Mouse (Mus musculus): ENCODE measurements around the gene Triobp.

The Triobp gene

DNA sequence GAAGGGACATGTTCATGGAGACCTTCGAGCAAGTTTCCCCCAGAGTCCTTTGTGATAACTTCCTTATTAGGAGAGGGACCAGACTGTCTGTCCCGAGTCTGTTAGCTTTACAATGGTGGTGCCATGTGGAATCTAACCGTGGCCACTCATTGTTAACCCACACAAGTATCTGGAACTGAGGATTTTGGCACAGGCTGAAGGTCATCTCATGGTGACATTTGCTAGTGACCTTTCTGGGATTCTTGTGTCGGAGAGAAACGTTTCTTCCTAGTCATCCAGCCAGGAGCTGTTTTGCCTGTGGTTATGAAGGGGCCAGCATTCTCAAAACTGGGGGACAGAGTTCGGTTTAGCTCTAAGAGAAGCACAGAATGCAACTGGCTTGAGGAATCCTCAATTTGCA, 24.1 kb downstream of the Triobp start:
- no peak for DNase-seq

DNA sequence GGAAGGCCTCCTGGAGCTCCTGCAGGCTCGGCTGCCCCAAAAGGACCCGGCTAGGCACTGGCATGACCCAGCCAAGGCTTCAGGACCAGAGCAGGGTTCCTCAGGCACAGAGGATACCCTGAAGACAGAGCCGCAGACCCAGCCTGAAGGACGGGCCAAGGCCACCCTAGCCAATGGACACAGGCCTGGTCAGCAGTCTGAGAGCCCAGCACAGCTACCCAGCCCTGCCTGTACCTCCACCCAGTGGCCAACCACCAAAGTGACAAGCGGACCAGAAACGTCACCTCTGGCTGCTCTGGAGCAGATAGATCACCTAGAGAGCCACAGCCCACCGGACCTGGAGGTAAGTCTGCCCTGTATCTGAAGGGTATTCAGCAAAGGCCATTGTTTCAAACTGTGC, 26.4 kb downstream of the Triobp start:
- DNase-seq, result no peak

DNA sequence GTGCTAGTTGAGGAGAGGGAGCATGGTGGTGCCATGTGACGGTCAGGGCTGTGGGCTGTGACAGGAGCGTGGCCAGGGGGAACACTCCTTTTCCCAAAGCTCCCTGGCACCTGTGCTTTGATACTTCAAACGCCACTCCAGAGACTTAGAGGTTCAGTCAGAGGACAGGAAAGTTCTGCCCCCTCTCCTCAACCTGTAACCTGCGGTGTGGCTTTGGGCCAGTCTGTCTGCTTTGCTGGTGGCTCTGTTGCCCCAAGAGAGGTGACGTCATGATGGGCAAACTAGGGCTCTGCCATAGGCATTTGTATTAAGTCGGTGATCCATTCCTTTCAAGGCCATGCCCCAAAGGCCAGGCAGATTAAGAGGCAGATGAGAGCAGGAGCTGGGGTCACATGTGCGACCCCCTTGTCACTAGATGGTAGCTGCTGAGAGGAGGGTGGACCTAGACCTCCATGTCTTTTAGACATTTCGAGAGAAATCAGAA, 30.2 kb downstream of the Triobp start:
- no peak for DNase-seq

DNA sequence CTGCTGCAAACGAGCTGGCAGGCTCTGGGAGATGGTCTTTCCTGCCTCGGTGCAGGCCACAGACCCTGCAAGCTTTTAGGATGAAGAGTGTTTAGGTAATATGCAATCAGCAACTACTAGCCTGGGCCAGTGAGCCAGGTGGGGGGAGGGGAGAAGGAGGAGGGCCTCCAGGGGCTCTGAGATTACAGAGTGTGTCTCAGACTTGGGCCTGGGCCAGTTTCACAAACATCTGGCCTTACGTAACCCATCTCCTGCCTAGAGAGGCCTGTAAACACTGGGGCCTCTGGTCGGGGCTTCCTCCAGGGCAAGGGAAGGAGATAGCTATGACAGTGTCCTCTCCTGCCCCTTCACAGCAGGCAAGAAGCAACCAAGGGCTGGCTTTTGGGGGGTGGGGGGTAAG, 31.4 kb downstream of the Triobp start:
- no peak for DNase-seq

DNA sequence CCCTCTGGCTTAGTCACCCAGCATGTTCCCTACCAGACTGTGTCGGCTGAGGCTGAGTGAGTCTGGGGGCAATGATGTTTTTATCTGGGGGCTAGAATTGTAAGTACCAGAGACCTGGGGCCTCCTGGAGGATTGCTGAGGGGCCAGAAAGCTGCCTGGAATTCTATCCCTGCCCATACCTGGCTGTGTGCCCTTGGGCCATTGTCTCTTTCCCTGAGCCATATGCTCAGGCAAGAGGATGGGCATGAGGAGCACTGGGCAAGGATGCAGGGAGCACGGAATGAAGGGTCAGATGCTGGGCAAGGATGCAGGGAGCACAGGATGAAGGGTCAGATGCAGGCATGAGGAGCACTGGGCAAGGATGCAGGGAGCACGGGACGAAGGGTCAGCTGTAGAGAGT, 32.6 kb downstream of the Triobp start:
- DNase-seq, result no peak

DNA sequence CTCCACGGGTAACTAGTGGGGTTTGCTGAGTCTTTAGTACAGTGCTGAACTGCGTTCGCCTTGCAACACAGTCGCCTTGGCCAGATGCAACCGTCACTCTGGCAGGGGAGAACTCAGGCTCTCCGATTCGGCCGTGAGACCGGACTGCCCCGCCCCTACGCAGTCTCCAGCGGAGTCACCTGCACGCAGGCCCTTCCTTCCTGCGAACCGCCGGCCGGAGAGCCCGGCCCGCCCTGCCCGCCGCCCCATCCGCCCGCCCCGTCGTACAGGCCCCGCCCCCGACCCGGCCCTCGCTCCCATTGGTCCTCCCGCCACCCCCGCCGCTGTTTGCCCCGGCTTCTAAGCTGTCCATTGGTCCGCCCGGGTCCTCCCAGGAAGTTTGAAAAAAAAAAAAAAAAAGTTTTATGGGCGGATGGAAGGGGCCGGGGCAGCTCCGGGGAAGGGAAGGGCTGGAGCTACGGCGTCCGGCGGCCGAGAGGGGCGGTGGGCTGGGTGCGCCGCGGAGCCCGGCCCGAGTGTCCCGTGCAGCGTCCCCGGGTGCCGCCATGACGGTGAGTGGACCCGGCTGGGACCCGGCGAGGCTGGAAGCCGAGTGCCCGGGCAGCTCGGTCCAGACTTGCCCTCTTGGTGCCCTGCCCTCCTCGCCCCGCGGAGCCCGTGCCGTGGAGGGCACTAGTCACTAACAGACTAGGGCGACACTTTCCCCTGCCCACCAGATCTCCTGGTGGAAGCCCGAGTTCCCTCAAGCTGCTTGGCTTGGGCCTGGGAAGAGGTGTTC, 35.3 kb downstream of the Triobp start:
- peak; percentile 71 for DNase-seq

DNA sequence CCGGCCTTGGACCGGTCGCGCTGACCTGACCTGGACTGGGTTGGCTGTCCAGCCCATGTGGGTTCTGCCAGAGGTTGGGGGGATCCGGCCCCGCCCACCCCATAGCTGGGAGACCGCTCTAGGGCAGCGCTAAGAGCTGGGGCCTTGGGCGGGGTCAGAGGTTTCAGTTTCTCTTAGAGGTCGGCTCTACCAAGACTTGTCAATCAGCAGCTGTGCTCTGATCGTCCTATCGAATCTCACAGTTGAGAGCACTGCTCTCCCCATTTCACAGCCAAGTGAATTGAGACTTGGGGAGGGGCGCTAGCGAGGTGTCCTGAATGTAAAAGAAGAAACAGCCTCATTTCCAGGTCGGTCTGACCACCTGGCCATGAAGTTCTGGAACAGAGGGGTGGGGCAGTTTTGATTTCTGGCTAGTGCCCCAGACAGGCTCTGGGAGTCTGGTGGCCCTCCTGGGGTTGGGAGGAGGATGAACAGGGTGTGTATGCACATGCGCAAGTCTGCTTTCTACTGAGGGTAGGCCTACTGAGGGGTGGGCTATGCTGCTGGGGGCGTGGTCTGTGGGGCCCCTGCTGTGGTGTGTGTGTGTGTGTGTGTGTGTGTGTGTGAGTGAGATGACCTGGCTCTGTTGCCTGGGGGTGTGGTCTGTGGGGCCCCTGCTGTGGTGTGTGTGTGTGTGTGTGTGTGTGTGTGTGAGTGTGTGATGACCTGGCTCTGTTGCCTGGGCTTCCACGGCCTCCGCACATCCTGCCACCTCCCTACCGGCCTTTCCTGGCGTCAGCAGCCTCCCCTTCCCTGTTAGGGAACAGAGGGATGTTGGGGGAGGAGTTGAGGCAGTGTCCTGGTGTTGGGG, 36.1 kb downstream of the Triobp start:
- no peak for DNase-seq

DNA sequence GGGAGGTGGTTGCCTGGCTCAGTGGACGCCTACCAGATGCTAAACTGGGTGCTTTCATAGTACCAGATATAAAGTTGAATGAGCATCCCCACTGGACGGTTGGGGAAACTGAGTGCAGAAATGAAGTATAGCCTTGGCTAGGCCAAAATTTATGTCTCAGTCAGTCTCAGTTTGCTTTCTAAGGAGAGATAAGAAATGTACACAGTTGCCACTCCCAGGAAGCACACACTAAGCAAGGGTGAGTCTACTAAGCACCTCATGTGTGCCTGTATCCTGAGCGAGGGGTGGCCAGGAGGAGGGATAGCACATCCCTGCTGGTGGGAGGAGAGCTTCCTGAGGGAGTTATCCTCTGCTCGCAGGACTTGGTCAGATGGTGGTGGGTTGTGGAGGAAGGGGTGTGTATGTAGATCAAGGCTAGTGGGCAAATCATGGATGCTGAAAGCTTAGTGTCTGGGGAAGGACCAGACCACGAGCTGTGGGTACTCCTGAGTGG, 36.8 kb downstream of the Triobp start:
- DNase-seq, result no peak

DNA sequence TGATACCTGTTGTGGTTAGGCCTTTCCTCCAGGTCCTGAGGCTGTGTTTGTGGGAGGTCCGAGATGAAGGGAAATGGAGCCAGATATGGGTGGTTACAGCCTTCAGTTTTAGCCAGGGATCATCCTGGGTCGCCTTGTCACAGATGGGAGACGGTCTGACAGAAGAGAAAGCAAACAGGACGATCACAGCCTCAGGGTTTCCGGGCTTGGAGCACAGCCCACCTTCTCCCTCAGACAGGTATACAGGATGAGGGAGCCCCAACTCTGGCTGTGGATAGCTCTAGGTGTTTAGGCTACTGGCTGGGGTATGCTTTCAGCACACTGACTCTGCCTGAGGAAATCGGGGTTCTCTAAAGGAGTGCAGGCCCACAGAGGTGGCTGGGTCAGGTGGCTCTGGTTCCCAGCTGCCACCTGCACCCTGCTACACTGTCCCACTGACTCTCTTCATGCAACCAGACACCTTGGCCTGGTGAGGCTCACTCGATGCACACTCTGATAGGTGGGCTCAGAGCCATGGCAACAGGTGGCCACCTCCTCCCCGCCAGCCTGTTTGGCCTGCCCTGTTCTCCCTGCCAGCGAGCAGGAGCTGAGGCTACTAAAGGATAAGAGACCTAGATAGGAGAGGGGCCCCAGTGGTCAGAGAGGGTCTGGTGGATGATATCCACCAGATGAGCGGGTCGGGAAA, 39.2 kb downstream of the Triobp start:
- DNase-seq, result no peak

DNA sequence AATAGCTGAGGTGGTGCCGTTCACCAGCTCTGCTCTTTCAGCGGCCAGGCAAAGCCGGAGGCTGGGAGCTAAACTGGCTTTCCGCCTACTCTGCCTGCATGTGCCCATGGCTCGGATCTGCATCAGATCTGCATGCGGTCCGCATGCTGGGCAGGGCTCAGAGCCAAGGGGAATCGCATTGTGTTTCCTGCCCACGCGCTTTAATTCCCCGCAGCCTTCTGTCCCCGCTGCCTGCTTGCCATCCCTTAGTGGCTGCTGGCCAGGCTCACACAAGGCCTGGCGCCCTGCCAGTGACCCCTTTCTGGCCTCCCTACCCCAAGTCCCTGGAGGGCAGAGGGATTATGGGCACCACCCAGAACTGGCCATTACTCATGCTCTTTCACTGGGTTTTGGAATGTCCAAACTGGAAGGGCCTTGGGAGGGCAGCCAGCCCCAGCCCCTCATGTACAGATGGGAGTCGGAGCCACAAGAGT, 41.0 kb downstream of the Triobp start:
- DNase-seq, result peak; percentile 82

DNA sequence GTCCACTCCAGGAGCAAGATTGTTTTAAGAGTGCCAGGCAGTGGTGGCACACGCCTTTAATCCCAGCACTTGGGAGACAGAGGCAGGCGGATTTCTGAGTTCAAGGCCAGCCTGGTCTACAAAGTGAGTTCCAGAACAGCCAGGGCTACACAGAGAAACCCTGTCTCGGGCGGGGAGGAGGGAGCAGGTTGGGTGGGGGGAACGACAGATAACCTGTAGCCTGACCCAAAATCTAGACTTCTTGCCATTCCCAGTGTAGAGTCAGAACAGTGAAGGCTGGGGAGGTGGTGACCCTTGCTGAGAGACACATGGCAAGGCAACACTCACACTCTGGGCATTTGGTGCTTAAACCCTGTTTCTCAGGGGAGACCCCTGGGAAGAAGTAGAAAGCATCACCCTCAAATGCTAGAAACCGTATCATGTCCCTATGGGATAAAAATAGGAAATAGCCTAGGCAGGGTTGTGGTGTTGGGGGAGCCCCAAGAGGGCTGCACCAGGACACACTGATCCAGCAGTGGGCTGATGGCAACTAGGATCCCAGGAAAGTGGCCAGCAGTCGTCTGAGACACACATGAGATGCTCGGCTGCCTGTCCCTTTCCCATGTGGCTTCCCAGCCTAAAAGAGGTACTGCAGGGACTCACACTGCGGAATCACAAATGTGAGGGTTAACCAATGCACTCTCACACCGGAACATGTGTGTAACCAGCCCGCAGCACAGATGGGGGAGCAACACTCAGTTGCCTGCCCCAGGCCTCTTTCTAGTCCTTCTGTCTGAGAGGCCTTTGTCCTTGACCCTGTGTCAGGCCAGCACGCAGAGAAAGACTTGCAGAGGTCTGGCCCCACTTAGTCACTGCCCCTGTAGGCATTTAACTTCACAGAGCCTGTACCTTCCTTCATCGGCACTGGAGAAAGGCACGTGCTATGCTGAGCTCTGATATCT, 41.9 kb downstream of the Triobp start:
- DNase-seq, result no peak

DNA sequence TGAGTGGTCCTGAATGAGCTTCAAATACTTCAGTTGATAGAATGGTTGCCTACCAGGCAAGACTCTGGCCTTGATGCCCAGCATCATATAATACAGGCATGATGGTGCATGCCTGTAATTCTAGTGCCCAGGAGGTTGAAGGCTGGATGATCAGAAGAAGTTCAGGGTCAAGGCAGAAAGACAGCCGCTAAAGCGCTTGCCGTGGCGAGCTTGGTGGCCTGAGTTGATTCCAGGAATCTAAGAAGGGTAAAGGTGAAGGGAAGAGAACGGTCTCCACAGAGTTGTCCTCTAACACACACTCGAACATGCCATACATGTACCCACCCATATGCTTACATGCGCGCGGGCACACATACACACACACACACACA, 42.6 kb downstream of the Triobp start:
- DNase-seq, result no peak

DNA sequence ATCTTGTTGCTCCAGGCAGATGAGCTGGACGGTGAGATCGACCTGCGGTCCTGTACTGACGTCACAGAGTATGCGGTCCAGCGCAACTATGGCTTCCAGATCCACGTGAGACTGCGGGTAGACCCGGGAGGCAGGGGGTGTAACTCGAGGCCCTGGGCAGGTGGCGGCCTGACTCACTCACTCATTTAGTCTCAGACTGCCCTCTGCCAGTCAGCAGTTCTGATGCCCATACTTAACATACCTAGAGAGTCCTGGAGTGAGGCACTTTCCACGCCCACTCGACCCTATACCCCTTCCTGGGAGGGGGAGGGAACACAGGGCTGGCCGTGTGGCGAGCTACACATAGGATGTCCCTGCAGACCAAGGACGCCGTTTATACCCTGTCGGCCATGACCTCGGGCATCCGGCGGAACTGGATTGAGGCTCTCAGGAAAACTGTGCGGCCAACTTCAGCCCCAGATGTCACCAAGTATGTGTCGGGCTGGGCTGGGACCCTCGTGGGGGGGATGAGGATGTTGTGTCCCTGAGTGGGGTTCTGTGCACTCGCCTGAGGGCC, 43.5 kb downstream of the Triobp start:
- no peak for DNase-seq

DNA sequence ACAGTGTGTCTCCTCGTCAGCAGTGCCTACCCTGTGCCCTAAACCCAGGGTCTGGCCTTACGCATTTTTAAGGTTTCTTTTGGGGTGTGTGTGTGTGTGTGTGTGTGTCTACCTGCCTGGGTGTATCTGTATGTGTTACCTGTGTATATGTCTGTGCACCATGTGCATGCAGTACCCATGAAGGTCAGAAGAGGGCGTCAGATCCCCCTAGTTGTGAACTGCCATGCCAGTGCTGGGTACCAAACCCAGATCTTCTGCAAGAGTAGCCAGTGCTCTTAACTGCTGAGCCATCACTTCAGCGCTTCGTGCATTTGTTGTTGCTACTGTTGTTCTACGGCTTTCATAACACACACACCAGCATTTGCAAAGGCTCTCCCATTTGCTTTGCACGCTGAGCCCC, 44.7 kb downstream of the Triobp start:
- DNase-seq, result no peak

DNA sequence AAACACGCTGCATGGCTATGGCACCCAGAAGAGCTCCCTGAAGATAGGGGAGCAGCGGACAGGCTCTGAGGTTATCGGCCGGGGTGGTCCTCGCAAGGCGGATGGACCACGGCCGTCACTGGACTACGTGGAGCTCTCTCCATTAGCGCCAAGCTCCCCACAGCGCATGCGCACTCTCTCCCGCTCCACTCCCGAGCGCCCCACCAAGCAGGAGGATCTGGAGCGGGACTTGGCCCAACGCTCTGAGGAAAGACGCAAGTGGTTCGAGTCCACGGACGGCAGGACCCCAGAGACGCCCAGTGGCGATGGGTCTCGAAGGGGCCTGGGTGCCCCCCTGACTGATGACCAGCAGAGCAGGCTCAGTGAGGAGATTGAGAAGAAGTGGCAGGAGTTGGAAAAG, 45.4 kb downstream of the Triobp start:
- no peak for DNase-seq

DNA sequence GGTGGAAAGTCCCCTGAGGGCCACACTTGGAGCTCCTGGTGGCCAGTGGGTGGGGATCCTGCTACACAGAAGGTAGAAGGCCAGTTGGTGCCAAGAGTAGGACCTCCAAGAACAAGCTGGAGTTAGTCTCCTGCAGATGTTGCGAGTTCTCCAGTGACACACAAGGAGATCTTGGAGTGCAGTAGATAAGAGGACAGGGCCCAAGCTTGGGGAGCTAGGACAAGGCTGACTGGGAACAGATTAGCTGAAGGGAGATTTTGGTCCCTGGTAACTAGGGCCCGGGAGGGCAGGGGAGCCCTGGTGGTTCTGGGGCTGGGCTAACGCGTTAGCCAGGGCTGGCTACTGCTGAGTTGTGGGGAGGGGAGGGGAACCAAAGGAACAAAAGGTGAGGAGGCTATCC, 48.4 kb downstream of the Triobp start:
- DNase-seq, result no peak

DNA sequence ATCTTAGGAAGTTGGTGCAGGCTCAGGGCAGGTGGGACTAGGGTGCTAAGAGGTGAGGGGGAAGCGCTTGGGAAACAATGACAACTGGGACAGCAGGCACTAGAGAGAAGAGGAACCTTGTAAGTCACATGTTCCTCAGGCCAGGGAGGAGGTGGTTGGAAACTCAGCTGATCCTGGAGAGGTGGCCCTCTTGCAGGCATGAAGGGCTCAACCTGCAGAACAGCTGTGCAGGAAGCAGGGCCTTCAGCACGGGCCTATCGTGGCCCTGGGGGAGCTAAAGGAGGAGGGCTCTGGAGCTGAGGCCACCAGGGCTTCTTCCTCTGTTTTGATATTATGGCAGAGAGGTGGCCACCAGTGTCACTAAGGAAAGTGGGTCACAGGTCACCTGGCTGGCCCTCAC, 49.1 kb downstream of the Triobp start:
- no peak for DNase-seq

DNA sequence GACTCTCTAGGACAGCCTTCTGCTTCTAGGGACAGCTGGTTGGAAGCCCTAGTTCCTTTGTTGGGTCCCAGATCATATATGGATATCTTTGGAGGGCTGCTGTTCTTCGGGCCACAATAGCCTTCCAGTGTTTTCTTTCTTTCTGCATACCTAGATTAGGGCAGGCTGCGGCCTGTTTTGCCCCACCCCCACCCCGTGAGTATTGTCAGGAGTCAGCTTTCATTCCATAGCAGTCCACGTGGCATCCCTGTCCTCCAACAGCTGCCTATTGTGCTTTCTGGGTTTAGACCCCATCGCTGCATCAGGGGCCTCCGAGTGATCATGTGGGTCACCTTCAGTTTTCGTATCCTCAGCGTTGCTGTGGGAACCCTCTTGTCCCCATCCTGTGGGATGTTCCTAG, 50.8 kb downstream of the Triobp start:
- no peak for DNase-seq

DNA sequence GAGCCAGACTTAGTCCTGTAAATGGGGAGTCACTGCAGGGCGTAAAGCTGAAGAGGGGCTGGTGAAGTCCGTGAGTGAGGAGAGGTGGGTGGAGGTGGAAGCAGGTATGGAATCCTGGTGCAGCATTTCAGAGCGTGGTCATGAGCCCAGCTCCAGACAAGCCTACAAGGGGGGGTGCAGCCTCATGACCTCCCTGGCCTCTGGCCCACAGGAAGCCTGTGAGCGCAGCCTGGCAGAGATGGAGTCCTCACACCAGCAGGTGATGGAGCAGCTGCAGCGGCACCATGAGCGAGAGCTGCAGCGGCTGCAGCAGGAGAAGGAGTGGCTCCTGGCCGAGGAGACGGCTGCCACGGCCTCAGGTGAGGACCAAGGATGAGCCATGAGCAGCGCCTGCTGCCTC, 52.1 kb downstream of the Triobp start:
- no peak for DNase-seq

DNA sequence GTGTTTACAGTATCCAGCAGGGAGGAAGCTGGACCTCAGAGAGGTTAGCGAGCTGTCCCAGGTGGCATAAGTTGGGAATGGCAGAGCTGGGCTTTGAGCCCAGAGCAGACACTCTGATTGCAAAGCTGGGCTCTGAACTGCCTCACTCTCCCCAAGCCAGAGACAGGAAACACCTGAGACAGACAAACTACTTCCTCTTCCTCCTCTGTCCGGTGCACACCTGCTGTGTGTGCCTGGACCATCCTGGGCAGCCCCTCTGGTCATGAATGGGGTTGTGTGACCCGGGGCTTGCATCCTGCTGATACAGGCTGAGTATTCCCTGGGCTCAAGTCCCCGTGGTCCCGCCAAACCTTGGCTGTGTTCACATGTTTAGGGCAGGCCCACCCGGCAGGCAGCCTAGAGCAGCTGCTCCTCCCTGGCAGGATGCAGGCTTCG, 52.9 kb downstream of the Triobp start:
- DNase-seq, result no peak

DNA sequence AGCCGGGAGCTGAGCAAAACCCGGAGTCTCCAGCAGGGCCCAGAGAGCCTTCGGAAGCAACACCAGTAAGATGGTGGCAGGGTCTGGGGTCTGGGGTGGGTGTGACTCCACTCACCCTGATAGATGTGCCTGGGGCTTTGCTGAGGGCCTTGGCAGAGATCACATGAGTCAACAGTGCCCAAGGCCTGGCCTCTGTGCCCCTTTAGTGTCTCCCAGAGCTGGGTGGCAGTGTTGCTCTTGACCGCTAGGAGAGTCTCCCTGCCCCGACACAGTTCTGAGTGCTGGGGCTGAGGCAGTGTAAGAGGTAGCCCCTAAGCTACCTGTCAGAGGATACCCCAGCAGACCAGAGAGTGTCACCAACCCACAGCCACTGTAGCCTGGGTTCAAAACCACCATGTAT, 54.0 kb downstream of the Triobp start:
- no peak for DNase-seq

DNA sequence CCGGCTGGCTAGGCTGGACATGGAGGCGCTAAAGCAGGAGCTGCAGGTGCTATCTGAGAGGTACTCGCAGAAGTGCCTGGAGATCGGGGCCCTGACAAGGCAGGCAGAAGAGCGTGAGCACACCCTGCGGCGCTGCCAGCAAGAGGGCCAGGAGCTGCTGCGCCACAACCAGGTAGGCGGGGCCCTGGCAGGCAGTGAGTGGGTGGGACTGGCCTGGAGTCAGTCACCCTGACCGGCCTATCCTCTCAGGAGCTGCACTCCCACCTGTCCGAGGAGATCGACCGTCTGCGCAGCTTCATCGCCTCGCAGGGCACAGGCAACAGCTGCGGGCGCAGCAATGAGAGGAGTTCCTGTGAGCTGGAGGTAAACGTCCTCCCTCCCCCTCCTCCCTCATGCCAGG, 54.5 kb downstream of the Triobp start:
- no peak for DNase-seq

Data from right cerebral cortex, postnatal 4 days (tissue).